ENCODE assay signal across 7 mouse cellular contexts in genomic region chr11:22982846-22983245, GRCm38 (mm10). TPM values are rescaled to one million over a fixed set of nuclear protein-coding genes. Genes with fewer than 3 reads are reported as not detected.
A peak's percentile ranks its signal among the peaks of the same experiment; 100 is the strongest.
DNase-seq lines count a peak whose midpoint lies in the region; ATAC-seq and TF ChIP-seq lines count a peak whose summit lies in the region.

No protein-coding gene starts in this region.

- peak overlapping the region; percentile 63; the same call in 1 of the 2 replicates for H3K4me3 ChIP-seq in kidney, embryonic 14.5 days (ENCODE audit: low read length)
- no peak overlapping the region for H3K4me3 ChIP-seq in kidney, embryonic 16.5 days (ENCODE audit: low read length)
- H3K4me3 ChIP-seq in forebrain, postnatal 0 days (ENCODE audit: low read depth, low read length): peak overlapping the region; percentile 57; the same call in 1 of the 2 replicates
- H3K4me3 ChIP-seq in midbrain, embryonic 11.5 days (ENCODE audit: low read depth, low read length): no peak overlapping the region

- H3K4me1 ChIP-seq in kidney, embryonic 14.5 days (ENCODE audit: control insufficient read depth, insufficient read depth, low read length): peaks cover 7% of the 10 kb centered on the region
- H3K4me1 ChIP-seq in kidney, embryonic 16.5 days (ENCODE audit: insufficient read depth, low read length): peaks cover 13% of the 10 kb centered on the region
- H3K4me1 ChIP-seq in forebrain, postnatal 0 days (ENCODE audit: insufficient read depth): 0 out of 2 replicates have a peak, but pooled peaks cover 7% of the 10 kb centered on the region
- H3K4me1 ChIP-seq in midbrain, embryonic 11.5 days (ENCODE audit: control insufficient read depth, insufficient read depth, low read length): peaks cover 8% of the 10 kb centered on the region

- no peaks in the 10 kb centered on the region for H3K27me3 ChIP-seq in kidney, embryonic 14.5 days (ENCODE audit: control insufficient read depth, insufficient read depth, low read length)
- H3K27me3 ChIP-seq in kidney, embryonic 16.5 days (ENCODE audit: insufficient read depth, low read length): no peaks in the 10 kb centered on the region
- H3K27me3 ChIP-seq in forebrain, postnatal 0 days (ENCODE audit: insufficient read depth, low read length): no peaks in the 10 kb centered on the region
- H3K27me3 ChIP-seq in midbrain, embryonic 11.5 days (ENCODE audit: control insufficient read depth, insufficient read depth, low read length): no peaks in the 10 kb centered on the region

- TF ChIP-seq CTCF in forebrain, postnatal 0 days (IDR thresholded peaks at IDR 0.05; ENCODE audit: low read depth): no peak

- no peak overlapping the region for H3K9ac ChIP-seq in kidney, embryonic 14.5 days (ENCODE audit: low read depth, low read length)
- H3K9ac ChIP-seq in kidney, embryonic 16.5 days (replicated peaks; ENCODE audit: low read length): no peak overlapping the region
- H3K9ac ChIP-seq in forebrain, postnatal 0 days: no peak overlapping the region; the same call in 1 of the 2 replicates
- H3K9ac ChIP-seq in midbrain, embryonic 11.5 days (ENCODE audit: low read length): no peak overlapping the region

- no peak for ATAC-seq in kidney, embryonic 14.5 days (ENCODE audit: low FRiP score, low TSS enrichment)
- ATAC-seq in kidney, embryonic 16.5 days (ENCODE audit: low FRiP score, low TSS enrichment): no peak
- no peak for ATAC-seq in forebrain, postnatal 0 days
- no peak for ATAC-seq in midbrain, embryonic 11.5 days (ENCODE audit: low FRiP score)

- H3K27ac ChIP-seq in kidney, embryonic 14.5 days (ENCODE audit: low read depth, low read length): no peak overlapping the region
- no peak overlapping the region for H3K27ac ChIP-seq in kidney, embryonic 16.5 days (ENCODE audit: low read length)
- no peak overlapping the region for H3K27ac ChIP-seq in forebrain, postnatal 0 days (ENCODE audit: low read depth, low read length)
- no peak overlapping the region for H3K27ac ChIP-seq in midbrain, embryonic 11.5 days (ENCODE audit: low read depth, low read length)

- no peaks in the 10 kb centered on the region for H3K9me3 ChIP-seq in kidney, embryonic 14.5 days (ENCODE audit: control insufficient read depth, low read length)
- H3K9me3 ChIP-seq in kidney, embryonic 16.5 days (ENCODE audit: low read length): no peaks in the 10 kb centered on the region
- no peaks in the 10 kb centered on the region for H3K9me3 ChIP-seq in forebrain, postnatal 0 days (ENCODE audit: low read length)
- H3K9me3 ChIP-seq in midbrain, embryonic 11.5 days (ENCODE audit: control insufficient read depth, low read length): no peaks in the 10 kb centered on the region

- H3K36me3 ChIP-seq in kidney, embryonic 14.5 days (ENCODE audit: control insufficient read depth, insufficient read depth, low read length): 0 out of 2 replicates have a peak, but pooled peaks cover 6% of the 10 kb centered on the region
- peaks cover 5% of the 10 kb centered on the region; the same call in 1 of the 2 replicates for H3K36me3 ChIP-seq in kidney, embryonic 16.5 days (ENCODE audit: insufficient read depth, low read length)
- peaks cover 6% of the 10 kb centered on the region; the same call in 1 of the 2 replicates for H3K36me3 ChIP-seq in forebrain, postnatal 0 days (ENCODE audit: insufficient read depth)
- H3K36me3 ChIP-seq in midbrain, embryonic 11.5 days (ENCODE audit: control insufficient read depth, insufficient read depth, low read length): no peaks in the 10 kb centered on the region

- 78% methylated on average over 6 of the region's 6 CpGs for WGBS in kidney, embryonic 14.5 days
- WGBS in kidney, embryonic 16.5 days: 76% methylated on average over 6 of the region's 6 CpGs
- WGBS in forebrain, postnatal 0 days: 64% methylated on average over 6 of the region's 6 CpGs
- 71% methylated on average over 6 of the region's 6 CpGs for WGBS in midbrain, embryonic 11.5 days

- DNase-seq in MN1 (ENCODE audit: low spot score): peak; percentile 38
- DNase-seq in forebrain, postnatal 0 days: no peak
- peak; percentile 81 for DNase-seq in midbrain, embryonic 11.5 days (ENCODE audit: low spot score, missing footprints)
- no peak for DNase-seq in layer of hippocampus, adult 8-10 months (ENCODE audit: low spot score in 2 of 2)
- DNase-seq in cerebellum, postnatal 36 days: no peak

- H3K4me2 ChIP-seq in kidney, embryonic 14.5 days (replicated peaks; ENCODE audit: low read depth, low read length): peak overlapping the region; percentile 71
- H3K4me2 ChIP-seq in kidney, embryonic 16.5 days (replicated peaks; ENCODE audit: low read depth, low read length): no peak overlapping the region; the same call in 1 of the 2 replicates
- peak overlapping the region; percentile 54; the same call in 1 of the 2 replicates for H3K4me2 ChIP-seq in forebrain, postnatal 0 days (ENCODE audit: low read depth)
- H3K4me2 ChIP-seq in midbrain, embryonic 11.5 days: no peak overlapping the region

RNA-seq across cellular contexts. Expression of gene Commd1, which starts 0.7 kb away (rescaled TPM):
- polyA plus RNA-seq in kidney, embryonic 14.5 days (2014; fragmentation: Nextera tagmentation; extraction: Ambion mirVana): 398 and 493 TPM in 2 replicates
- 371 and 385 TPM in 2 replicates for polyA plus RNA-seq in kidney, embryonic 16.5 days (2015; fragmentation: Nextera tagmentation; extraction: Ambion mirVana)
- total RNA-seq in forebrain, postnatal 0 days (2014; rRNA removed): 44.0 and 64.3 TPM in 2 replicates
- polyA plus RNA-seq in forebrain, postnatal 0 days (2015; fragmentation: Nextera tagmentation; extraction: Ambion mirVana): 207 and 250 TPM in 2 replicates
- 432 and 437 TPM in 2 replicates for polyA plus RNA-seq in midbrain, embryonic 11.5 days (2014; fragmentation: Nextera tagmentation; extraction: Ambion mirVana)
- total RNA-seq in layer of hippocampus, adult 8-10 months (2022): 10 to 100 TPM; 39.0 to 59.9 (median 56.6) TPM

RNA-seq across cellular contexts. Expression of gene Gm28048, which starts 1.0 kb away (rescaled TPM):
- 13.7 and 19.7 TPM in 2 replicates for polyA plus RNA-seq in kidney, embryonic 14.5 days (2014; fragmentation: Nextera tagmentation; extraction: Ambion mirVana)
- polyA plus RNA-seq in kidney, embryonic 16.5 days (2015; fragmentation: Nextera tagmentation; extraction: Ambion mirVana): 24.4 and 24.7 TPM in 2 replicates
- 0.81 and 2.8 TPM in 2 replicates for total RNA-seq in forebrain, postnatal 0 days (2014; rRNA removed)
- polyA plus RNA-seq in forebrain, postnatal 0 days (2015; fragmentation: Nextera tagmentation; extraction: Ambion mirVana): 1.3 and 4.2 TPM in 2 replicates
- polyA plus RNA-seq in midbrain, embryonic 11.5 days (2014; fragmentation: Nextera tagmentation; extraction: Ambion mirVana): 5.2 and 5.6 TPM in 2 replicates
- total RNA-seq in layer of hippocampus, adult 8-10 months (2022): 10 to 100 TPM in 2 of 4 experiments, 1 to 10 TPM in 2; 8.8 to 14.8 (median 10.3) TPM

RNA-seq across cellular contexts. Expression of gene Cct4, which starts 7.5 kb away (rescaled TPM):
- 303 and 365 TPM in 2 replicates for polyA plus RNA-seq in kidney, embryonic 14.5 days (2014; fragmentation: Nextera tagmentation; extraction: Ambion mirVana)
- 300 and 303 TPM in 2 replicates for polyA plus RNA-seq in kidney, embryonic 16.5 days (2015; fragmentation: Nextera tagmentation; extraction: Ambion mirVana)
- 236 and 265 TPM in 2 replicates for total RNA-seq in forebrain, postnatal 0 days (2014; rRNA removed)
- 269 and 271 TPM in 2 replicates for polyA plus RNA-seq in forebrain, postnatal 0 days (2015; fragmentation: Nextera tagmentation; extraction: Ambion mirVana)
- 448 and 476 TPM in 2 replicates for polyA plus RNA-seq in midbrain, embryonic 11.5 days (2014; fragmentation: Nextera tagmentation; extraction: Ambion mirVana)
- 100 to 1,000 TPM in 2 of 4 experiments, 10 to 100 TPM in 2; 93.7 to 125 (median 110) TPM for total RNA-seq in layer of hippocampus, adult 8-10 months (2022)

RNA-seq across cellular contexts. Expression of gene Zrsr1, which starts 11.0 kb away (rescaled TPM):
- polyA plus RNA-seq in kidney, embryonic 14.5 days (2014; fragmentation: Nextera tagmentation; extraction: Ambion mirVana): 2.3 and 3.0 TPM in 2 replicates
- polyA plus RNA-seq in kidney, embryonic 16.5 days (2015; fragmentation: Nextera tagmentation; extraction: Ambion mirVana): 3.7 and 3.8 TPM in 2 replicates
- 14.5 and 17.5 TPM in 2 replicates for total RNA-seq in forebrain, postnatal 0 days (2014; rRNA removed)
- polyA plus RNA-seq in forebrain, postnatal 0 days (2015; fragmentation: Nextera tagmentation; extraction: Ambion mirVana): 4.8 and 6.4 TPM in 2 replicates
- 4.3 and 5.3 TPM in 2 replicates for polyA plus RNA-seq in midbrain, embryonic 11.5 days (2014; fragmentation: Nextera tagmentation; extraction: Ambion mirVana)
- 10 to 100 TPM; 57.8 to 76.0 (median 69.8) TPM for total RNA-seq in layer of hippocampus, adult 8-10 months (2022)

RNA-seq across cellular contexts. Expression of gene Fam161a, which starts 24.5 kb away (rescaled TPM):
- polyA plus RNA-seq in kidney, embryonic 14.5 days (2014; fragmentation: Nextera tagmentation; extraction: Ambion mirVana): 2.3 and 3.1 TPM in 2 replicates
- 3.2 and 3.4 TPM in 2 replicates for polyA plus RNA-seq in kidney, embryonic 16.5 days (2015; fragmentation: Nextera tagmentation; extraction: Ambion mirVana)
- total RNA-seq in forebrain, postnatal 0 days (2014; rRNA removed): 7.8 and 9.5 TPM in 2 replicates
- polyA plus RNA-seq in forebrain, postnatal 0 days (2015; fragmentation: Nextera tagmentation; extraction: Ambion mirVana): 3.4 and 6.9 TPM in 2 replicates
- polyA plus RNA-seq in midbrain, embryonic 11.5 days (2014; fragmentation: Nextera tagmentation; extraction: Ambion mirVana): 3.8 and 4.0 TPM in 2 replicates
- 1 to 10 TPM; 4.1 to 5.6 (median 4.8) TPM for total RNA-seq in layer of hippocampus, adult 8-10 months (2022)

Comparison
In these comparisons a context has a peak if more than half of its experiments do, and no peak if none do; other contexts are left out.
1. H3K4me2 ChIP-seq: peak in kidney, embryonic 14.5 days (single experiment) and forebrain, postnatal 0 days (single experiment); none in kidney, embryonic 16.5 days (single experiment) and midbrain, embryonic 11.5 days (single experiment).
2. H3K4me3 ChIP-seq: peak in kidney, embryonic 14.5 days (single experiment) and forebrain, postnatal 0 days (single experiment); none in kidney, embryonic 16.5 days (single experiment) and midbrain, embryonic 11.5 days (single experiment).
3. DNase-seq: peak in MN1 (single experiment) and midbrain, embryonic 11.5 days (single experiment); none in forebrain, postnatal 0 days (single experiment), layer of hippocampus, adult 8-10 months (0 of 2) and cerebellum, postnatal 36 days (0 of 2).